Mouse (Mus musculus) embryonic facial prominence, embryonic 15.5 days (tissue): ENCODE results near the gene Esr1. TPM values are rescaled to one million over a fixed set of nuclear protein-coding genes. Genes with fewer than 3 reads are reported as not detected.
A peak's percentile ranks its signal among the peaks of the same experiment; 100 is the strongest.
"Not testable (repeated sequence)": the region's sequence is repeated elsewhere in the genome, so short reads cannot be mapped to it uniquely, and the experiment has no call there.

ENCODE experiments used
- ATAC-seq: fragments of 200-750 bp; cut with Nextera tagmentation; 2 replicates; pipeline ENCODE4 v1.8.0; 2017; ENCODE audit warnings: low read depth, moderate TSS enrichment; ENCODE audit not compliant: insufficient number of reproducible peaks, low FRiP score, low TSS enrichment
- H3K27ac ChIP-seq: fragments of 300-500 bp; sonication (generic); replicated peaks from 2 replicates; pipeline ENCODE4 v1.5.1; 2015; ENCODE audit warnings: mild to moderate bottlenecking, inconsistent platforms
- H3K27me3 ChIP-seq: fragments of 300-500 bp; sonication (generic); 2 replicates; pipeline ENCODE4 v1.6.1; 2015; ENCODE audit warnings: inconsistent platforms
- H3K36me3 ChIP-seq: fragments of 300-500 bp; sonication (generic); 2 replicates; pipeline ENCODE4 v1.6.1; 2015; ENCODE audit warnings: mild to moderate bottlenecking, inconsistent platforms
- H3K4me1 ChIP-seq: fragments of 300-500 bp; sonication (generic); 2 replicates; pipeline ENCODE4 v1.6.1; 2015; ENCODE audit warnings: inconsistent platforms
- H3K4me2 ChIP-seq: fragments of 300-500 bp; sonication (generic); replicated peaks from 2 replicates; pipeline ENCODE4 v1.6.1; 2015; ENCODE audit warnings: mild to moderate bottlenecking, inconsistent platforms
- H3K4me3 ChIP-seq: fragments of 300-500 bp; sonication (generic); replicated peaks from 2 replicates; pipeline ENCODE4 v1.5.1; 2015; ENCODE audit warnings: mild to moderate bottlenecking, inconsistent platforms
- H3K9ac ChIP-seq: fragments of 300-500 bp; sonication (generic); 2 replicates; pipeline ENCODE4 v1.6.1; 2015; ENCODE audit warnings: inconsistent platforms
- H3K9me3 ChIP-seq: fragments of 300-500 bp; sonication (generic); replicated peaks from 2 replicates; pipeline ENCODE4 v1.6.1; 2016; ENCODE audit warnings: inconsistent platforms
- WGBS: fragments of 180-500 bp; shearing (Covaris S2); methylation state at CpG from one replicate; pipeline ENCODE4 v1.1.7; 2015; 5-methylcytosine and 5-hydroxymethylcytosine counted together
- polyA plus RNA-seq: library from polyadenylated mRNA; unstranded; fragments of >200 nt; fragmentation: Nextera tagmentation; extraction: Ambion mirVana; gene quantifications from 2 replicates; pipeline ENCODE4 v1.2.1, GENCODE M21; 2015

Esr1 gene
- polyA plus RNA-seq, 1 experiment from 2014 or later: 0.37 TPM

- no peak for ATAC-seq
- Histone ChIP-seq H3K36me3 (no peaks in the 10 kb centered on the region), H3K9ac (peak overlapping the region; percentile 23; the same call in 1 of the 2 replicates), H3K9me3 (no peaks in the 10 kb centered on the region), H3K27me3 (peaks cover 42% of the 10 kb centered on the region), H3K4me3 (peak overlapping the region; percentile 42), H3K27ac (no peak overlapping the region), H3K4me1 (peaks cover 13% of the 10 kb centered on the region), H3K4me2 (peak overlapping the region; percentile 81)
- WGBS: 1% methylated on average over 54 of the region's 68 CpGs
Measured at GRCm38 (mm10) chr10:4712061-4712908, 100.9 kb downstream of the Esr1 start.

GRCm38 (mm10) chr10:4713398-4713797 is 102.0 kb downstream of the Esr1 start:
- peaks cover 13% of the 10 kb centered on the region for H3K4me1 ChIP-seq
- no peak overlapping the region for H3K4me3 ChIP-seq
- WGBS: 50% methylated on average over 10 of the region's 10 CpGs
- no peak overlapping the region for H3K27ac ChIP-seq
- H3K4me2 ChIP-seq: no peak overlapping the region
- H3K36me3 ChIP-seq: no peaks in the 10 kb centered on the region
- ATAC-seq: no peak
- H3K9me3 ChIP-seq: no peaks in the 10 kb centered on the region
- H3K9ac ChIP-seq: no peak overlapping the region
- peaks cover 42% of the 10 kb centered on the region for H3K27me3 ChIP-seq

- Histone ChIP-seq H3K36me3 (no peaks in the 10 kb centered on the region), H3K4me1 (no peaks in the 10 kb centered on the region), H3K4me3 (no peak overlapping the region), H3K9ac (no peak overlapping the region), H3K9me3 (no peaks in the 10 kb centered on the region), H3K27me3 (no peaks in the 10 kb centered on the region), H3K4me2 (no peak overlapping the region), H3K27ac (no peak overlapping the region)
- no peak for ATAC-seq
- WGBS: 50% methylated on average over 3 of the region's 3 CpGs
Measured at GRCm38 (mm10) chr10:4724851-4725250, 113.5 kb downstream of the Esr1 start.

- no peak overlapping the region for H3K27ac ChIP-seq
- H3K4me1 ChIP-seq: no peaks in the 10 kb centered on the region
- no peak overlapping the region for H3K9ac ChIP-seq
- ATAC-seq: no peak
- no peaks in the 10 kb centered on the region for H3K36me3 ChIP-seq
- no peak overlapping the region for H3K4me3 ChIP-seq
- WGBS: 76% methylated on average over 6 of the region's 6 CpGs
- H3K9me3 ChIP-seq: no peaks in the 10 kb centered on the region
- H3K4me2 ChIP-seq: no peak overlapping the region
- H3K27me3 ChIP-seq: no peaks in the 10 kb centered on the region
Measured at GRCm38 (mm10) chr10:4726141-4726540, 114.7 kb downstream of the Esr1 start.

DNA sequence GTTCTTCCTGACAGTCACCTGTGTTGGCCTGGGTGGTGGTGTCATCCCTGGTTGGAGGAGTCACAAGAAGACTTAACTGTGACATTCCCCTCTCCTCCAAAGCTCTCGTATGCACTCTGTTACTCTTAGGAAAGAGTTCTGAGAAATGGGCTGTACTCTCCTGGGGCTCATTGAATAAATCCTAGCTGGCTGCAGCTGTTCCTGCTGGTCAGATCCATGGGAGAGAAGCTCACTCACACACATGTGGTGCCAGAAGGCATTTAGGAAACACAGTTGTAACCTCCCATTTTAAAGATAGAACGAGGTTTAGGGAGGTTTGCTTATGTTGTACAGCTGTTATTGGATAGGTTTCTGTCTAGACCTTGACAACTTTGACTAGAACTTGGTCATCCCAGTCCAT is 120.9 kb downstream of the Esr1 start:
- WGBS: 47% methylated on average over 2 of the region's 2 CpGs
- H3K27ac ChIP-seq: no peak overlapping the region

GRCm38 (mm10) chr10:4733987-4734386 is 122.6 kb downstream of the Esr1 start:
- Histone ChIP-seq H3K4me1 (no peaks in the 10 kb centered on the region), H3K27me3 (no peaks in the 10 kb centered on the region), H3K4me3 (no peak overlapping the region), H3K4me2 (no peak overlapping the region), H3K9ac (no peak overlapping the region), H3K9me3 (no peaks in the 10 kb centered on the region), H3K36me3 (no peaks in the 10 kb centered on the region), H3K27ac (no peak overlapping the region)
- WGBS: 66% methylated on average over 6 of the region's 6 CpGs
- no peak for ATAC-seq

More for the DNA sequence above, 120.9 kb downstream of the Esr1 start:
- H3K27me3 ChIP-seq: no peaks in the 10 kb centered on the region
- no peaks in the 10 kb centered on the region for H3K9me3 ChIP-seq
- no peak overlapping the region for H3K4me2 ChIP-seq
- no peaks in the 10 kb centered on the region for H3K4me1 ChIP-seq
- no peak for ATAC-seq
- no peak overlapping the region for H3K9ac ChIP-seq
- H3K4me3 ChIP-seq: no peak overlapping the region
- H3K36me3 ChIP-seq: no peaks in the 10 kb centered on the region

DNA sequence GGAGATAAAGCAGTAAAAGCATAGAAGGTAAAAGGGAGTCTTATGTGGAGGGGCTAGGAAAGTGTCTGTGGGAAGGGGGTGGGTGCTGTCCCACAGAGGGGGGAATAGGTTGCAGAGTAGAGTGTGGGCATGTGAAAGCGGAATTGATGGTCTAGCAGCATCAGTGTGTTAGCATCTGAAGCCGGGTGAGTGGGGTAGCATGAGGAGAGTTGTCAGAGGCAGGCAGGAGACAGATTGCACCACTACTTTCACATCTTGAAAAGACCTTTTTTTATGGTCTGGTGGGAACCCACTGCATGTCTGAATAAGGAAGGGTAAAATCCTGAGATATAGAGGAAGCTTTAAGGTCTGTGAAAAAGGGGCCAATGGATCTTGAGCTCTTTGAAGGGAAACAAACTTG is 123.5 kb downstream of the Esr1 start:
- WGBS: 90% methylated on average over 2 of the region's 2 CpGs
- Histone ChIP-seq H3K4me1 (no peaks in the 10 kb centered on the region), H3K4me3 (no peak overlapping the region), H3K27ac (no peak overlapping the region), H3K9me3 (no peaks in the 10 kb centered on the region), H3K27me3 (no peaks in the 10 kb centered on the region), H3K36me3 (no peaks in the 10 kb centered on the region), H3K4me2 (no peak overlapping the region), H3K9ac (no peak overlapping the region)
- ATAC-seq: no peak

- no peak for ATAC-seq
- Histone ChIP-seq H3K4me2 (no peak overlapping the region), H3K27ac (no peak overlapping the region), H3K27me3 (no peaks in the 10 kb centered on the region), H3K9me3 (no peaks in the 10 kb centered on the region), H3K36me3 (no peaks in the 10 kb centered on the region), H3K4me3 (no peak overlapping the region), H3K9ac (no peak overlapping the region), H3K4me1 (no peaks in the 10 kb centered on the region)
- 96% methylated on average over 2 of the region's 2 CpGs for WGBS
Measured at GRCm38 (mm10) chr10:4738311-4738710, 126.9 kb downstream of the Esr1 start.

DNA sequence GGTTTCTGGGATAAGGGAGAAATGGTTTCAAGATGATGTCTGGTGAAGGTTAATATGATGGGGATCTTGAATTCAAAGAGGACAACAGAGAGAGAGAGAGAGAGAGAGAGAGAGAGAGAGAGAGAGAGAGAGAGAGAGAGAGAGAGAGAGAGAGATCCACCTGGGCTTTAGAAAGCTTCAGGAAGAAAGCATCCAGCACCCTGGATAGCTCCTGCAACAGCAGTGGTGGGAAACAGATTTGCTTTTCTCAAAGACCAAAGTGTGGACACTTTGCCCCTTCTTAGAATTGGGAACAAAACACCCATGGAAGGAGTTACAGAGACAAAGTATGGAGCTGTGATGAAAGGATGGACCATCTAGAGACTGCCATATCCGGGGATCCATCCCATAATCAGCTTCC is 139.7 kb downstream of the Esr1 start:
- H3K4me2 ChIP-seq, H3K4me1 ChIP-seq, H3K9me3 ChIP-seq, H3K9ac ChIP-seq, H3K27me3 ChIP-seq, H3K36me3 ChIP-seq, ATAC-seq, H3K4me3 ChIP-seq, H3K27ac ChIP-seq: not testable (repeated sequence)
- 71% methylated on average over 1 of the region's 1 CpGs for WGBS

DNA sequence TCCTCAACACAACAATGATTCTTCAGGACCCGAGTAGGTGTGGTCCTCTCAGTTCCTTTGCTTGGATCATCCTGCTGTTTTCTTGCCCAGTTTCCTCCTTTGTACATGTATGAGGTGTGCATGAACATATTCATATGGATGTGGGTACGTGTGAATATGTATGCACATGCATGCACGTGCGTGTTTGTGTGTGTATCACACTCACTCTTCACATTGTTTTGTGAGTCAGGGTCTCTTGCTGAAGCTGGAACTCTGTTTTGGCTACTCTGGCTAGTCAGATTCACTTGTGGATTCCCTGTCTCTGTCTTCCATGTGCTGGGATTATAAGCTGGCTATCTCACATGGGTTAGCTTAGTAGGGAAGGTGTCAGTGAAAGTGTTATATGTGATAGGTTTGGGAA is 141.6 kb downstream of the Esr1 start:
- 85% methylated on average over 4 of the region's 4 CpGs for WGBS
- H3K36me3 ChIP-seq: no peaks in the 10 kb centered on the region
- no peaks in the 10 kb centered on the region for H3K27me3 ChIP-seq
- H3K4me3 ChIP-seq: no peak overlapping the region
- H3K9me3 ChIP-seq: no peaks in the 10 kb centered on the region
- H3K27ac ChIP-seq: no peak overlapping the region
- no peak for ATAC-seq
- no peaks in the 10 kb centered on the region for H3K4me1 ChIP-seq
- H3K9ac ChIP-seq: no peak overlapping the region
- H3K4me2 ChIP-seq: no peak overlapping the region

- WGBS: 81% methylated on average over 3 of the region's 3 CpGs
- ATAC-seq: no peak
- H3K27me3 ChIP-seq: no peaks in the 10 kb centered on the region
- H3K36me3 ChIP-seq: no peaks in the 10 kb centered on the region
- no peaks in the 10 kb centered on the region for H3K9me3 ChIP-seq
- no peak overlapping the region for H3K9ac ChIP-seq
- H3K4me3 ChIP-seq: no peak overlapping the region
- no peaks in the 10 kb centered on the region for H3K4me1 ChIP-seq
- no peak overlapping the region for H3K27ac ChIP-seq
- H3K4me2 ChIP-seq: no peak overlapping the region
Measured at GRCm38 (mm10) chr10:4775541-4775940, 164.1 kb downstream of the Esr1 start.
